Mouse (Mus musculus): ENCODE measurements around the gene Arl4c. TPM values are rescaled to one million over a fixed set of nuclear protein-coding genes. Genes with fewer than 3 reads are reported as not detected.

Arl4c gene
- polyA plus RNA-seq, 1 experiment from 2014 or later, result 22.2 TPM

DNA sequence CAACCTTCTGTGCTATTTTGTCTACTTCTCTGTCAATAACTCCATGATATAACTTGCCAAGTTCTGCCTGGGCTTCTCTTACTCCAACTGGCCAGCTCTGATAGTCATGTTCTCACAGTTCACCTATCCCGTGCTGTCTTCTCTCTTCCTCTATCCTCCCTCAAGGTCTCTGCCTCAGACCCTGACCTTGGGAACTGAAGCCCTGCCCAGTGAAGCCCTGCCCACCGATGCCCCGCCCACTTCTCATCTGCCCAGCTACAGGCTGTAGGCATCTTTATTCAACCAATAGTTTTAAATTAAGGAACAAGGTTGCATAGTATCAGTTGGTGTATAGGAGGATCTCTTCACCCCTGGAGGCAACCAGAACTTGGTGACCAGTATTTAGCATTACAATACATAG, 37.4 kb downstream of the Arl4c start:
- Histone ChIP-seq H3K4me3 (no peak overlapping the region), H3K9me3 (no peaks in the 10 kb centered on the region), H3K27ac (no peak overlapping the region), H3K27me3 (ENCODE audit: insufficient read depth, poor library complexity, severe bottlenecking) (peaks cover 7% of the 10 kb centered on the region; the same call in 1 of the 2 replicates), H3K4me1 (replicated peaks) (peaks cover 31% of the 10 kb centered on the region), H3K36me3 (no peaks in the 10 kb centered on the region)
- 65% methylated on average over 3 of the region's 3 CpGs for WGBS
- no peak for DNase-seq (ENCODE audit: low spot score)

DNA sequence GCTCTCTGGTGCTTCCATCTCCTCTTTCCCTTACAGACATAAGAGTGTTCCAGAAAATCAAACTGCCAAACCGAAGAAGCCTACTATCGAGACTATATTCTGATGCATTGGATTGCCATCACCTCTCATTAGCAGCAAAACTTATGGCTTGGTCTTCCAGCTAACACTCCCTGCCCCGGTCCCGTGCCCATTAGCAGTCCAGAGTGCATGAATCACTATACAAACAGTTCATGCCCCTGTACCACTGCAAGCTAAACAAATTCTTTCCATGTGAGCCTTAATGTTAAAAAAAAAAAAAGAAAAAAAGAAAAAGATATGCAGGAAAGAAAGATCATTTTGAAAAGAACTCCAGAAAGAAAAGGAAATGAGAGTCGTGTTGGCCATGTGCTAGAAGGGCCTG, 39.3 kb downstream of the Arl4c start:
- WGBS, result 91% methylated on average over 5 of the region's 5 CpGs
- no peaks in the 10 kb centered on the region for H3K27me3 ChIP-seq (ENCODE audit: insufficient read depth, poor library complexity, severe bottlenecking)
- no peaks in the 10 kb centered on the region for H3K36me3 ChIP-seq
- no peaks in the 10 kb centered on the region for H3K9me3 ChIP-seq
- no peak overlapping the region for H3K4me3 ChIP-seq
- peaks cover 16% of the 10 kb centered on the region for H3K4me1 ChIP-seq (replicated peaks)
- DNase-seq (ENCODE audit: low spot score), result no peak
- no peak overlapping the region for H3K27ac ChIP-seq

DNA sequence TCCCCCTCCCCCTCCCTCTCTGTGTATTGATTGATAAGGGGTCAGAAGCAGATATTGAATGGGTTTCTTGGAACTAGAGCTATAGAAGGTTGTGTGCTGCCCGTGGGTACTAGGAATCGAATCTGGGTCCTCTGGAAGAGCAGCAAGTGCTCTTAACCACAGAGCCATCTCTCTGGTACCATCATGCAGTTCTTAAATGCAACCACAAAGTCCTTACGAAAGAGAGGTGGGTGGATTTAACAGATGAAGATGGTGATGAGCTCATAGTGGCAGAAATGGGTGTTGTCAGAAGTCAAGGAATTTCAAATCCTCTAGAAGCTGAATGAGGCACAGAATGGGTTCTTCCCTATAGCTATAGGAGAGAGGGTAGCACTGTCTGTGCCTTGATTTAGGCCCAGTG, 40.8 kb downstream of the Arl4c start:
- 86% methylated on average over 3 of the region's 3 CpGs for WGBS
- no peaks in the 10 kb centered on the region for H3K36me3 ChIP-seq
- DNase-seq (ENCODE audit: low spot score), result no peak
- H3K4me3 ChIP-seq, result no peak overlapping the region
- H3K27me3 ChIP-seq (ENCODE audit: insufficient read depth, poor library complexity, severe bottlenecking), result no peaks in the 10 kb centered on the region
- peaks cover 4% of the 10 kb centered on the region; the same call in 1 of the 2 replicates for H3K4me1 ChIP-seq (replicated peaks)
- no peaks in the 10 kb centered on the region for H3K9me3 ChIP-seq
- no peak overlapping the region for H3K27ac ChIP-seq

DNA sequence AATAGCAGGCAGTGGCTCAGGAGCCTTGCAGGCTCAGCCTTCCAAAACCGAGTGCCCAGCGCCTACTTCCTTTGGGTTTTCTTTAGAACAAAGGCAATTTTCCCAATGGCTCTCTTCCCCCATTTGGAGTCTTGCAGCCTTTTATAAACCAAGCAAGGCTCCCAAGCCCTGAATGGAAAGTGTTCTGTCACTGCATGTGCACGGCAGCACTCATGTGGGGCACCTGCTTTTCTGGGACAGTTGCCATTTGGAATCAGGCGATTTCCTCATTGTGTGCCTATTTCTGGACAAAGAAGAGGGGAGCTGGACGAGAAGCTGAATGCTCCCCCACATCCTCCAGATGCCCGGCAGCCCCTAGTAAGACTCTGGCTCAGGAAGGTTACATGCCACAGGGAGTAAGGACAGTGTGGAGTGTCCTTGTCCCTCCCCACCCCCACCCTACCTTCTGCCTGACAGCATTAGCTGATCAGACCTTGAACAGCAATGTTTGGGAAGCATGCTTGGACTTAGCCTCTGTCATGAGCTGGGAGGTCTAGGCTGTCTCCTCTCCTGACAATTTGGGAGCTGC, 43.6 kb downstream of the Arl4c start:
- H3K4me1 ChIP-seq (replicated peaks), result peaks cover 4% of the 10 kb centered on the region; the same call in 1 of the 2 replicates
- H3K4me3 ChIP-seq, result no peak overlapping the region
- 72% methylated on average over 6 of the region's 6 CpGs for WGBS
- no peaks in the 10 kb centered on the region for H3K36me3 ChIP-seq
- H3K9me3 ChIP-seq, result no peaks in the 10 kb centered on the region
- H3K27me3 ChIP-seq (ENCODE audit: insufficient read depth, poor library complexity, severe bottlenecking), result no peaks in the 10 kb centered on the region
- DNase-seq (ENCODE audit: low spot score), result no peak
- no peak overlapping the region for H3K27ac ChIP-seq

DNA sequence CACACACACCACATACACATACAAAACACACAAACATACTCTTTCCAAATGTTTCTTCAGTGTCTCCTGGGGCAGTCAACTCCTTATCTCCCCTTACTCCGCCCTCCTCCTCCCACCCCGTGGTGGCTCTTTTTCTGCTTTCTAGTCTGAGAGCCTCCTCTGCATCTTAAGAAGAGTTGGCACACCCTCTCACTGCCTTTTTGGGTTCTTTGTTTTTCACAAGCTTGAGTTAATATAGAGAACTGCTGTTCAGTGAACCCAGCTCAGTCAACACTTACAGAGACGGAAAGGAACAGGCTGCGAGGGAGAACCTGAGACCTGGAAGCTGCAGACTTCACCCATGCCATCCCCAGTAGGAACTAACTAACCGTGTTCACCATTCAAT, 45.9 kb downstream of the Arl4c start:
- H3K27ac ChIP-seq, result no peak overlapping the region
- H3K4me3 ChIP-seq, result no peak overlapping the region
- 85% methylated on average over 5 of the region's 5 CpGs for WGBS
- H3K9me3 ChIP-seq, result no peaks in the 10 kb centered on the region
- no peak for DNase-seq (ENCODE audit: low spot score)
- H3K36me3 ChIP-seq, result no peaks in the 10 kb centered on the region
- peaks cover 4% of the 10 kb centered on the region; the same call in 1 of the 2 replicates for H3K4me1 ChIP-seq (replicated peaks)
- no peaks in the 10 kb centered on the region for H3K27me3 ChIP-seq (ENCODE audit: insufficient read depth, poor library complexity, severe bottlenecking)

DNA sequence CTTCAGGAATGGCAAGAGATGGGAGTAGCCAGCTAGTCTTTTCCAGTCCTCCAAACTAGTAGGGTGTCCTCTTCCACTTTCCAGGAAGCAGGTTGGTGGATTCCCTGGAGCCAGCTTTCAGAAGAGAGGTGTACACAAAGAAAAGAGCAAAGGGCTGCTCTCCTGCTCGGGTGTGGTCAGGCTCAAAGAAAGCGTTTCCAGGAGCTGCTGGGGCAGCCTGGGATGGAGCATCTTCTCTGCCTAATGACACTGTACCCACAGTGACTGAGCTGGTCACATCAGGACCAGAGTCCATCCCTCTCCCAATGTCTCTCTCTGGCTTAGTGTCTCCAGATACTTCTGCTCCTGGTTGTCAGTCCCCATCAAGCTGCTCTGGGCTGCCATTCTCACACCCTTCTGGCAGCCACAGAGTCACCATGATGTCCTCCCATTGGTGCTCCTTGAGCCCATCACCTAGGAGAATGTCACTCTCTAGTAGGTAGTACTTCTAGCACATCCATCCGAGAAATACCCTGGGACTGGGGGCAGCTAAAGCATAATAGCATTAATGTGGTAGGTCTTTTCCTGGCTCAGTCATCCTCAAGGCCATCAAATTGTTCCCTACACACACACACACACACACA, 46.4 kb downstream of the Arl4c start:
- no peak for DNase-seq (ENCODE audit: low spot score)

DNA sequence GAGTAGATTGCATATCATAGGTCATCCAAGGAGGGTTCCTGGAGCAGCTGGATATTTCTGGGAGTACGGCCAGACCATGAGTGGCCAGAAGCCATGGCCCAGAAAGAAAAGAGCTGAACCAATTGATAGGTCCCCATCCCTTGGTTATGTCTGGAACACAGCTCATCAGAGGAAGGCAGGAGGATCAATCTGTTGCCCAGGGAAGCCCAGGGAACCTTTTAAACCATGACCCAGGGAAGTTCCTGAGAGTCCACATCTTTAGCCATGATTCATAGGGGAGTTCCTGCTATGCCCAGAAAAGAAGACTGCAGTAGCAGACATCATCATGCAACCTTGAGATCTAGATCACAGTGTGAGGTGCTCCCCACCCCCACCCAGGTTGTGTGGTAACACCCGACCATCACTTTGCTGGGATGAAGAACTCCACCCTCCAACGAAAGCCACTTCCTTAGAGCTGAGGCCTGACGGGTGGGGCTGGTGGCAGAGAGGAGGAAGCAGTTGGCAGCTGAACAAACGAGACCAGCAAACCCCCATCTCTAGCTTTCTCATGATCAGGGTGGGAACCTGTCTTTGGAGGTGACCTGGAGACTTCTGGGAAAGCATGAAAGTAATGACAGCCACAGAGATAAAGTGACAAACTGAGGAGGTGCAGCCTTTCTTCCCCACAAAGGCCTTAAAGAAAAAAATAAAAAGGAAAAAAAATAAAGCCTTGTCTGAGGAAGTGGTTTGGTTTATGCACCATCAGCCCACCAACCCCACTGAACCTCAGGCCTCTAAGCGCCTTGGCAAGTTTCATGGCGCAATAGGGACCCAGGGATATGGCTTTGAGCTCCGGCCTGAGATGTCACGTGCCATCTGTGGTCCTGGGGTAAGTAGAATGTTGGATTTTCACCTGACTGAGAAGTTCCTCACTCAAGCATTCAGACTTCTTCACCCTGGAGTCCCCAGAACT, 47.2 kb downstream of the Arl4c start:
- no peak for DNase-seq (ENCODE audit: low spot score)
- 83% methylated on average over 9 of the region's 9 CpGs for WGBS
- no peak overlapping the region for H3K4me3 ChIP-seq
- H3K27me3 ChIP-seq (ENCODE audit: insufficient read depth, poor library complexity, severe bottlenecking), result no peaks in the 10 kb centered on the region
- H3K9me3 ChIP-seq, result no peaks in the 10 kb centered on the region
- no peaks in the 10 kb centered on the region for H3K36me3 ChIP-seq
- peaks cover 4% of the 10 kb centered on the region; the same call in 1 of the 2 replicates for H3K4me1 ChIP-seq (replicated peaks)
- H3K27ac ChIP-seq, result no peak overlapping the region

More for the DNA sequence above, 46.4 kb downstream of the Arl4c start:
- 80% methylated on average over 3 of the region's 3 CpGs for WGBS
- H3K36me3 ChIP-seq, result no peaks in the 10 kb centered on the region
- H3K27me3 ChIP-seq (ENCODE audit: insufficient read depth, poor library complexity, severe bottlenecking), result no peaks in the 10 kb centered on the region
- peaks cover 4% of the 10 kb centered on the region; the same call in 1 of the 2 replicates for H3K4me1 ChIP-seq (replicated peaks)
- no peaks in the 10 kb centered on the region for H3K9me3 ChIP-seq
- H3K4me3 ChIP-seq, result no peak overlapping the region
- no peak overlapping the region for H3K27ac ChIP-seq

DNA sequence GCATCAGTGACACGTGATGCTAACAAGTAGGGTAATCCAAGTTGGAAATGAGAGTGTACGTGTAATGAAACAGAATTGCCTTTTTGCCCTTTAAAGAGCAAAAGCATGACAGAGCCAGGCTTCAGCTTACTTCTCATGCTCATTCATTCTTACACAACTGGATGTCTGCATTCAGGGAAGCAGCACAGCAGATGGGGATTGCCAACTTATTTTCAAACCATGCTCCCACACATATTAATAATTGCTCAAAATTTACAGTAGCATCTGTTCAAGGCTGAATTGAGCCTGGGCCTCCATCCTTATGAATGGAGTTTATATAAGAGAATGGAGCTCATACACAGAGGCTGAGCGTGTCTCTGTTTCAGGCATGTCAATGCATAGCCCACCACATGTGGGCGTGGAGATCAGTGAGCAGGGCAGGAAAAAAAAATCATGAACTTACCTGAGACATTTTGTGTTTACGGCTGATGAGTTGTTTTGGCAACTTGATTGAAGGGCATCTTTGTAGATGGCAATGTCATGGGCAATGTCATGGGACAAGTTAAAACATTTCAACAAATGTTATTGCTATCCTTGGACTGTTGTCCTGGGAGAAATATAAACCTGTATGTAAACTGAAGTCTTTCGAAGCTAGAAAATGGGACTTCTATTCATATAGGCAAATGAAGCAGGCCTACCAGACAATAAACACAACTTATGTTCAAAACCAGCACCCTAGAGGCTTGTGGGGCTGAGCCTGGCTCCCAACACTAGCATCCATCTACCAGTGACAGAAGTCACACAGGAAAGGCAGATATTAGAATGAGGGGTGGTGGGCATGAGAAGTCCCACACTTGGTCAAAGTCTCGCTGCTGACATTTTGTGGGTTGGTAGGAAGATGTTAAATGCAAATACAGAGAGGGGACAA, 48.2 kb downstream of the Arl4c start:
- WGBS, result 89% methylated on average over 7 of the region's 7 CpGs
- DNase-seq (ENCODE audit: low spot score), result no peak

DNA sequence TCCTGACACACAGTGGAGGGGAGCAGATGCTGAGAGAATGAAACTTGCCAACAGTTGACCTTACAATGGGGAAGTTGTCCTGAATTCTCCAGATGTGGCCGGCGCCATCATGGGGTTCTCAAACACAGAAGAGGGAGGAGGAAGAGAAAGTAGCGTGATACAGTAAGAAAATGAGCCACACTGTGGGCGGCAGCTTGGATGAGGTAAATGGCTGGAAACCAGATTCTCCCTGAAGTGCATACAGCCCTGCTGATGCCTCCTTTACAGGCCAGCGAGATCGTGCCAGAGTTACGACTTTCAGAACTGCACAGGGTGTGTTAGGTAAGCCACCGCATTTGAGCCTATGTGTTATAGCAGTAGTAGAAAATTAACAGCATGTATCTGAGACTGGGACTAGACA, 49.3 kb downstream of the Arl4c start:
- WGBS, result 92% methylated on average over 8 of the region's 8 CpGs
- no peaks in the 10 kb centered on the region for H3K4me1 ChIP-seq (replicated peaks)
- no peaks in the 10 kb centered on the region for H3K36me3 ChIP-seq
- no peak overlapping the region for H3K4me3 ChIP-seq
- DNase-seq (ENCODE audit: low spot score), result no peak
- no peaks in the 10 kb centered on the region for H3K27me3 ChIP-seq (ENCODE audit: insufficient read depth, poor library complexity, severe bottlenecking)
- H3K9me3 ChIP-seq, result no peaks in the 10 kb centered on the region
- H3K27ac ChIP-seq, result no peak overlapping the region

More for the DNA sequence above, 48.2 kb downstream of the Arl4c start:
- Histone ChIP-seq H3K9me3 (no peaks in the 10 kb centered on the region), H3K4me3 (no peak overlapping the region), H3K36me3 (no peaks in the 10 kb centered on the region), H3K27me3 (ENCODE audit: insufficient read depth, poor library complexity, severe bottlenecking) (no peaks in the 10 kb centered on the region), H3K27ac (no peak overlapping the region), H3K4me1 (replicated peaks) (peaks cover 4% of the 10 kb centered on the region; the same call in 1 of the 2 replicates)

DNA sequence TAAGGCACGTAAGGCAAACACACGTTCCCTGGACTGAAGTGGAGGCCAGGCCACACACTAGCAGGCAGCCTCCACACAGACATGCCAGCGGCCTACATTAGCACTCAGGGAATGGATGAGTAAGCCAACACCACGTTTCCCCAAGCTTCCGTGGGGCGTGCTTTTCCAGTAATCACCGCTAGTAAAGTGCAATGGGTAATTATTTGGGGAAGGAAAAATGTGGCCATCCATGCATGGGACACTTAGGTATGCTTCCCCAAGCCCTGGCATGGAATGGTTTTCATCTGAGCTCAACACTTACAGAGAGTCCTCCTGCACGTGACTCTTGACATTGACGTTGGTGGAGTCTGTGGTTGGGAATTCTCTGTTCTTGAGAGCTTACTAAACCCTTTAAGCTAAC, 50.4 kb downstream of the Arl4c start:
- Histone ChIP-seq H3K27ac (no peak overlapping the region), H3K36me3 (no peaks in the 10 kb centered on the region), H3K4me3 (no peak overlapping the region), H3K9me3 (no peaks in the 10 kb centered on the region), H3K4me1 (replicated peaks) (no peaks in the 10 kb centered on the region), H3K27me3 (ENCODE audit: insufficient read depth, poor library complexity, severe bottlenecking) (no peaks in the 10 kb centered on the region)
- WGBS, result 84% methylated on average over 9 of the region's 9 CpGs
- DNase-seq (ENCODE audit: low spot score), result no peak

DNA sequence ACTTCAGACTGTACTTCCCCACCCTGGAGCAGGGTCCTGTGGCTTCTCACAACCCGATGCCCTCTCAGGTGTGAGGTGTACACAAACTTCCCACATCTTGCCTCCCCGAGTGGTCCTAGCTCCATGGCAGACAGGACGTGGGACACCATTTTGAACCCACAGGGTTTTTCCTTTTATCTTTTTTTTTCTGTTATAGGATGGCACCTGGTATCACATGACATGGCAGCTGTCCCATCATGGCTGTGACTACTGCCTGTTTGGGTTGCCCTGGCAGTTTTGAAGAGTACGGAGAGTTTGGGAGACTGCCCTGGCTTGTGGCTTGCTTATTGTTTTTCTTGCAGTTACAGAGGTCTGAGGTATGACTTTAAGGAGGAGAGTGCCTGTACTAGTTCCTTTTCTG, 53.3 kb downstream of the Arl4c start:
- H3K27ac ChIP-seq, result no peak overlapping the region
- H3K4me3 ChIP-seq, result no peak overlapping the region
- WGBS, result 91% methylated on average over 4 of the region's 4 CpGs
- H3K4me1 ChIP-seq (replicated peaks), result no peaks in the 10 kb centered on the region
- no peaks in the 10 kb centered on the region for H3K27me3 ChIP-seq (ENCODE audit: insufficient read depth, poor library complexity, severe bottlenecking)
- H3K36me3 ChIP-seq, result no peaks in the 10 kb centered on the region
- H3K9me3 ChIP-seq, result no peaks in the 10 kb centered on the region
- DNase-seq (ENCODE audit: low spot score), result no peak

DNA sequence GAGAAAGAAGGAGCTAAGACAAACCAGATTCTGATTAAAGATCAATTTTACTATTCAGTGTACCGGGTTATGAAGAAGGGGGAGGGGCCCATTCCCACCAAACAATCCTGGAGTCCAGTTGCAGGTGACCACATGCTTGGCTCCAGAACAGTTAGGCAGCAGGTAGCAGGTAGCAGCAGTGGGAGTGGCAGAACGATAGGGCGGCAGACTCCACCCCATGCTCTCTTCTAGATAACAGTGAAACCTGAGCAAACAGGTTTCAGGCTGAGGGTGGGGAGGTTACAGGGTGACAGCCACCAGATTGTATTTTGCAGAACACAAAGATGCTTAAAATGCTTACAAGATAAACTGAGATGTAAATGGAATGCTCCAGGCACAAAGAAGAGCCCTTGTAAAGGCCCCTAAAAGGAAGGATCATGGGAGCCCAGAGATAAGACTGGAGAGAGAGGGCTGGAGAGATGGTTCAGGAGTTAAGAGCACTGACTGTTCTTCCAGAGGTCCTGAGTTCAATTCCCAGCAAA, 56.4 kb downstream of the Arl4c start:
- H3K4me1 ChIP-seq (replicated peaks), result peaks cover 12% of the 10 kb centered on the region; the same call in 1 of the 2 replicates
- no peak overlapping the region for H3K4me3 ChIP-seq
- 75% methylated on average over 3 of the region's 3 CpGs for WGBS
- no peaks in the 10 kb centered on the region for H3K27me3 ChIP-seq (ENCODE audit: insufficient read depth, poor library complexity, severe bottlenecking)
- H3K9me3 ChIP-seq, result no peaks in the 10 kb centered on the region
- H3K36me3 ChIP-seq, result no peaks in the 10 kb centered on the region
- H3K27ac ChIP-seq, result no peak overlapping the region
- no peak for DNase-seq (ENCODE audit: low spot score)
